Mouse (Mus musculus): ENCODE measurements at regions not wholly inside any gene's neighbourhood (a gene's known extent, or its start where the extent isn't known, plus 50 kb on each side); places are given as distances from the start of the nearest gene placed in this dataset.

- no peak for TF ChIP-seq CTCF (IDR thresholded peaks at IDR 0.05; ENCODE audit: borderline replicate concordance, insufficient read depth, low read depth, low read length)
- TF ChIP-seq POLR2A (IDR thresholded peaks at IDR 0.05; ENCODE audit: borderline replicate concordance, insufficient read depth, low read length), result no peak
These were observed 586.4 kb downstream of the Nova1 start for GRCm38 (mm10) chr12:46232359-46232758.
